Mouse (Mus musculus) heart, postnatal 14 days (tissue): ENCODE measurements around the gene Mmp11. TPM values are rescaled to one million over a fixed set of nuclear protein-coding genes. Genes with fewer than 3 reads are reported as not detected.

Source experiments
- DNase-seq, 2 experiments: peaks; one replicate each; pipeline ENCODE4 v3.0.0; 2021 to 2022
- intact Hi-C: fragments of 180-260 bp; cut with DNase I; formaldehyde crosslinking; loops from one replicate; pipeline ENCODE4 v1.15.1; 2025
- total RNA-seq, 2 experiments: library from RNA; stranded (reverse); gene quantifications; 2 replicates each; pipeline ENCODE4 v1.2.3; 2021

Mmp11 gene
- total RNA-seq, 2 experiments from 2014 or later: 5.0 to 9.7 TPM

DNA sequence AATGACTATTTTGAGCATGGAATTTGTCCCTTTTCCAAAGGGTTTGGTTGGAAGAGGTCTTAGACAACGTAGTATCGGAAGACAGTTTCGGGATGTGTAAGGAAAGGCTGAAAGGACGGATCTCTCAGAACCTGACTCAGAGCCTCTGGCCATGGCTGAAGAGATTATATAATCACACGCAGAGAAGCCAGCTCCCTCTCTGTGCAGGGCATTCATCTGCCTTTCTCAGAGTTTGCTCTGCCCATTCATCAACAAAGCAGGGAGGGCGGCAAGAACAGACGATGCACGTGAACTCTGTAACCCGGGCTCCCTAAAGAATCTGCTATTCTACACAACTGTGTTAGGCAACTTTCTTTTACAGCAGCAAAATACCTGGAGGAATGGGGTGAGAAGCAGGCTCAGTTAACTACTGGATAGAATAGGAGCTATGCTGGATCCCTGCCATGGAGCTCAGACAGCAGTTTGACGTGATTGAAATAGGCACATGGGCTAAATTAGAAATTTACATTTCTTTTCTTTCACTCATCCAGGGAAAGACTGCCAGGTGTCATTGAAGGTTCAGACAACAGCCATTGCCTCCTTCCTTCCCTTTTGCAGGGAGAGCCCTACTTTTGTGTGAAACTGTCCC, 62.6 kb downstream of the Mmp11 start:
- intact Hi-C loops: no loop called here
- no peak for DNase-seq

Other genes starting within 250 kb of the Mmp11 start
- gene Cabin1, start 172.2 kb downstream of the Mmp11 start, total RNA-seq: 10 to 100 TPM; 23.0 to 24.8 TPM
- 10 to 100 TPM; 44.8 to 61.1 TPM for gene Ddt, start 163.1 kb downstream of the Mmp11 start, total RNA-seq
- gene Gm20441, start 155.5 kb downstream of the Mmp11 start, total RNA-seq: not detected
- gene Gstt3, start 155.1 kb downstream of the Mmp11 start, total RNA-seq: 1 to 10 TPM; 1.8 to 4.3 TPM
- gene Gstt1, start 137.9 kb downstream of the Mmp11 start, total RNA-seq: 1 to 10 TPM; 7.0 to 9.1 TPM
- not detected for gene Gstt4, start 114.0 kb downstream of the Mmp11 start, total RNA-seq
- gene Gstt2, start 99.1 kb downstream of the Mmp11 start, total RNA-seq: 10 to 100 TPM in 1 of 2 experiments, 1 to 10 TPM in 1; 9.4 to 12.1 TPM
- gene Mif, start 76.3 kb downstream of the Mmp11 start, total RNA-seq: 100 to 1,000 TPM; 215 to 220 TPM
- gene Derl3, start 43.1 kb downstream of the Mmp11 start, total RNA-seq: under 1 TPM in 1 of 2 experiments, not detected in 1; 0.51 TPM
- gene Smarcb1, start 14.9 kb downstream of the Mmp11 start, total RNA-seq: 10 to 100 TPM; 26.1 to 29.1 TPM
- gene Chchd10, start 3.4 kb downstream of the Mmp11 start, total RNA-seq: 1,000 to 10,000 TPM; 1,290 to 1,409 TPM
- under 1 TPM in 1 of 2 experiments, not detected in 1; 0.24 TPM for gene Gm867, start 4.2 kb upstream of the Mmp11 start, total RNA-seq
- gene Vpreb3, start 6.6 kb upstream of the Mmp11 start, total RNA-seq: under 1 TPM in 1 of 2 experiments, not detected in 1; 0.65 TPM
- not detected for gene Gm5134, start 18.0 kb upstream of the Mmp11 start, total RNA-seq
- 1 to 10 TPM; 8.6 to 9.5 TPM for gene Zfp280b, start 96.2 kb upstream of the Mmp11 start, total RNA-seq
- gene Slc5a4b, start 174.5 kb upstream of the Mmp11 start, total RNA-seq: not detected
- gene Slc5a4a, start 211.0 kb upstream of the Mmp11 start, total RNA-seq: not detected